Mouse (Mus musculus) heart, embryonic 12.5 days (tissue): ENCODE results near the gene Acbd6. TPM values are rescaled to one million over a fixed set of nuclear protein-coding genes. Genes with fewer than 3 reads are reported as not detected.
A peak's percentile ranks its signal among the peaks of the same experiment; 100 is the strongest.

Source experiments
- ATAC-seq: fragments of 200-750 bp; cut with Nextera tagmentation; 2 replicates; pipeline ENCODE4 v1.8.0; 2017; ENCODE audit warnings: moderate TSS enrichment, moderate library complexity; ENCODE audit not compliant: insufficient number of reproducible peaks, low FRiP score
- H3K27ac ChIP-seq: fragments of 300-500 bp; sonication (generic); 2 replicates; pipeline ENCODE4 v1.5.1; 2016; ENCODE audit warnings: mild to moderate bottlenecking, moderate library complexity; ENCODE audit not compliant: poor library complexity, severe bottlenecking
- H3K27me3 ChIP-seq: fragments of 300-500 bp; sonication (generic); replicated peaks from 2 replicates; pipeline ENCODE4 v1.6.1; 2016; ENCODE audit warnings: mild to moderate bottlenecking, moderate library complexity
- H3K36me3 ChIP-seq: fragments of 300-500 bp; sonication (generic); 2 replicates; pipeline ENCODE4 v1.6.1; 2016; ENCODE audit warnings: mild to moderate bottlenecking, moderate library complexity
- H3K4me1 ChIP-seq: fragments of 300-500 bp; sonication (generic); replicated peaks from 2 replicates; pipeline ENCODE4 v1.6.1; 2016; ENCODE audit warnings: mild to moderate bottlenecking
- H3K4me2 ChIP-seq: fragments of 300-500 bp; sonication (generic); 2 replicates; pipeline ENCODE4 v1.6.1; 2016; ENCODE audit warnings: mild to moderate bottlenecking, moderate library complexity
- H3K4me3 ChIP-seq: fragments of 300-500 bp; sonication (generic); 2 replicates; pipeline ENCODE4 v1.5.1; 2016; ENCODE audit warnings: mild to moderate bottlenecking
- H3K9ac ChIP-seq: fragments of 300-500 bp; sonication (generic); 2 replicates; pipeline ENCODE4 v1.6.1; 2016; ENCODE audit warnings: mild to moderate bottlenecking, moderate library complexity
- H3K9me3 ChIP-seq: fragments of 300-500 bp; sonication (generic); replicated peaks from 2 replicates; pipeline ENCODE4 v1.6.1; 2016; ENCODE audit warnings: mild to moderate bottlenecking, moderate library complexity
- WGBS: fragments of 180-500 bp; shearing (Covaris S2); methylation state at CpG from one replicate; pipeline ENCODE4 v1.1.7; 2016; 5-methylcytosine and 5-hydroxymethylcytosine counted together
- polyA plus RNA-seq: library from polyadenylated mRNA; unstranded; fragments of >200 nt; fragmentation: Nextera tagmentation; extraction: Ambion mirVana; gene quantifications from 2 replicates; pipeline ENCODE4 v1.2.1, GENCODE M21; 2016

The Acbd6 gene
- polyA plus RNA-seq, 1 experiment from 2014 or later, result 71.7 TPM

- Histone ChIP-seq H3K4me3 (no peak overlapping the region), H3K9ac (no peak overlapping the region), H3K4me2 (peak overlapping the region; percentile 57), H3K27ac (peak overlapping the region; percentile 76), H3K4me1 (peaks cover 44% of the 10 kb centered on the region), H3K27me3 (no peaks in the 10 kb centered on the region), H3K36me3 (no peaks in the 10 kb centered on the region), H3K9me3 (0 out of 2 replicates have a peak, but pooled peaks cover 3% of the 10 kb centered on the region)
- WGBS, result 31% methylated on average over 11 of the region's 11 CpGs
- ATAC-seq, result no peak
Measured at GRCm38 (mm10) chr1:155528405-155529119, 29.4 kb upstream of the Acbd6 start.

GRCm38 (mm10) chr1:155529120-155529963, 28.6 kb upstream of the Acbd6 start:
- H3K4me1 ChIP-seq, result peaks cover 44% of the 10 kb centered on the region
- H3K36me3 ChIP-seq, result no peaks in the 10 kb centered on the region
- WGBS, result 70% methylated on average over 19 of the region's 19 CpGs
- no peak overlapping the region; the same call in 1 of the 2 replicates for H3K27ac ChIP-seq
- H3K4me3 ChIP-seq, result no peak overlapping the region
- 0 out of 2 replicates have a peak, but pooled peaks cover 3% of the 10 kb centered on the region for H3K9me3 ChIP-seq
- H3K9ac ChIP-seq, result no peak overlapping the region
- no peak for ATAC-seq
- no peak overlapping the region for H3K4me2 ChIP-seq
- H3K27me3 ChIP-seq, result no peaks in the 10 kb centered on the region

- H3K27ac ChIP-seq, result peak overlapping the region; percentile 37
Measured at GRCm38 (mm10) chr1:155530561-155531457, 27.1 kb upstream of the Acbd6 start.

GRCm38 (mm10) chr1:155532396-155532795, 25.5 kb upstream of the Acbd6 start:
- Histone ChIP-seq H3K9me3 (0 out of 2 replicates have a peak, but pooled peaks cover 3% of the 10 kb centered on the region), H3K4me2 (no peak overlapping the region), H3K27me3 (no peaks in the 10 kb centered on the region), H3K27ac (no peak overlapping the region), H3K9ac (no peak overlapping the region), H3K4me3 (no peak overlapping the region), H3K4me1 (peaks cover 33% of the 10 kb centered on the region), H3K36me3 (no peaks in the 10 kb centered on the region)
- 84% methylated on average over 5 of the region's 5 CpGs for WGBS
- no peak for ATAC-seq

More at GRCm38 (mm10) chr1:155530561-155531457, 27.1 kb upstream of the Acbd6 start:
- Histone ChIP-seq H3K9me3 (0 out of 2 replicates have a peak, but pooled peaks cover 3% of the 10 kb centered on the region), H3K4me3 (no peak overlapping the region), H3K4me1 (peaks cover 44% of the 10 kb centered on the region), H3K36me3 (no peaks in the 10 kb centered on the region), H3K27me3 (no peaks in the 10 kb centered on the region), H3K4me2 (peak overlapping the region; percentile 33; the same call in 1 of the 2 replicates), H3K9ac (no peak overlapping the region; the same call in 1 of the 2 replicates)
- 59% methylated on average over 21 of the region's 21 CpGs for WGBS
- ATAC-seq, result 0 out of 2 replicates have a peak, but pooled peaks have one; percentile 48

- H3K9ac ChIP-seq, result no peak overlapping the region
- no peak for ATAC-seq
- peaks cover 26% of the 10 kb centered on the region for H3K4me1 ChIP-seq
- H3K4me2 ChIP-seq, result no peak overlapping the region
- no peaks in the 10 kb centered on the region for H3K27me3 ChIP-seq
- 0 out of 2 replicates have a peak, but pooled peaks cover 3% of the 10 kb centered on the region for H3K9me3 ChIP-seq
- WGBS, result 50% methylated on average over 9 of the region's 9 CpGs
- H3K27ac ChIP-seq, result no peak overlapping the region
- no peaks in the 10 kb centered on the region for H3K36me3 ChIP-seq
- H3K4me3 ChIP-seq, result no peak overlapping the region
Measured at GRCm38 (mm10) chr1:155532833-155533688, 24.9 kb upstream of the Acbd6 start.

- no peaks in the 10 kb centered on the region for H3K36me3 ChIP-seq
- H3K27ac ChIP-seq, result no peak overlapping the region
- H3K4me2 ChIP-seq, result no peak overlapping the region
- 75% methylated on average over 3 of the region's 3 CpGs for WGBS
- H3K27me3 ChIP-seq, result no peaks in the 10 kb centered on the region
- ATAC-seq, result no peak
- H3K9me3 ChIP-seq, result 0 out of 2 replicates have a peak, but pooled peaks cover 3% of the 10 kb centered on the region
- H3K4me3 ChIP-seq, result no peak overlapping the region
- H3K4me1 ChIP-seq, result peaks cover 21% of the 10 kb centered on the region
- H3K9ac ChIP-seq, result no peak overlapping the region
Measured at GRCm38 (mm10) chr1:155533689-155533965, 24.3 kb upstream of the Acbd6 start.

- no peaks in the 10 kb centered on the region for H3K9me3 ChIP-seq
- H3K9ac ChIP-seq, result no peak overlapping the region
- H3K27me3 ChIP-seq, result no peaks in the 10 kb centered on the region
- WGBS, result 11% methylated on average over 2 of the region's 2 CpGs
- H3K4me3 ChIP-seq, result no peak overlapping the region
- no peak overlapping the region for H3K27ac ChIP-seq
- no peaks in the 10 kb centered on the region for H3K36me3 ChIP-seq
- ATAC-seq, result no peak
- H3K4me2 ChIP-seq, result no peak overlapping the region
- no peaks in the 10 kb centered on the region; the same call in 1 of the 2 replicates for H3K4me1 ChIP-seq
Measured at GRCm38 (mm10) chr1:155537005-155537642, 20.8 kb upstream of the Acbd6 start.

- H3K4me1 ChIP-seq, result no peaks in the 10 kb centered on the region; the same call in 1 of the 2 replicates
- no peak overlapping the region for H3K27ac ChIP-seq
- H3K4me3 ChIP-seq, result no peak overlapping the region
- no peak for ATAC-seq
- H3K36me3 ChIP-seq, result no peaks in the 10 kb centered on the region
- WGBS, result 64% methylated on average over 7 of the region's 7 CpGs
- no peak overlapping the region for H3K4me2 ChIP-seq
- H3K9ac ChIP-seq, result no peak overlapping the region
- no peaks in the 10 kb centered on the region for H3K9me3 ChIP-seq
- H3K27me3 ChIP-seq, result no peaks in the 10 kb centered on the region
Measured at GRCm38 (mm10) chr1:155538006-155538405, 19.9 kb upstream of the Acbd6 start.

- peak overlapping the region; percentile 90 for H3K4me3 ChIP-seq
- H3K27ac ChIP-seq, result no peak overlapping the region; the same call in 1 of the 2 replicates
- peak overlapping the region; percentile 92 for H3K9ac ChIP-seq
- no peak for ATAC-seq
- H3K4me2 ChIP-seq, result peak overlapping the region; percentile 99
- no peaks in the 10 kb centered on the region for H3K27me3 ChIP-seq
- H3K4me1 ChIP-seq, result peaks cover 14% of the 10 kb centered on the region
- no peaks in the 10 kb centered on the region for H3K9me3 ChIP-seq
- no peaks in the 10 kb centered on the region for H3K36me3 ChIP-seq
- WGBS, result 60% methylated on average over 9 of the region's 9 CpGs
Measured at GRCm38 (mm10) chr1:155557642-155558011, 293 bp upstream of the Acbd6 start.
